Mouse (Mus musculus): Measurements from ENCODE around the gene Nat10.

The Nat10 gene

GRCm38 (mm10) chr2:103760906-103761716, at the start of gene Nat10:
TSS of gene Nat10 (minus strand) at chr2:103761270.
- peak; percentile 98 to 99 for DNase-seq (ENCODE audit: low spot score in 2 of 2)

GRCm38 (mm10) chr2:103810412-103810811, 49.3 kb upstream of the Nat10 start:
- DNase-seq (ENCODE audit: low spot score in 2 of 2) = no peak

- DNase-seq (ENCODE audit: low spot score in 2 of 2) = no peak
Observed at GRCm38 (mm10) chr2:103808466-103808865, 47.4 kb upstream of the Nat10 start.

GRCm38 (mm10) chr2:103803770-103804530, 42.9 kb upstream of the Nat10 start:
- DNase-seq (ENCODE audit: low spot score in 2 of 2) = no peak

- no peak for DNase-seq (ENCODE audit: low spot score in 2 of 2)
Observed at GRCm38 (mm10) chr2:103802422-103802821, 41.4 kb upstream of the Nat10 start.

GRCm38 (mm10) chr2:103797491-103798009, 36.5 kb upstream of the Nat10 start, which contains the start of gene Caprin1:
TSS of gene Caprin1 (minus strand) at chr2:103797649.
- DNase-seq (ENCODE audit: low spot score in 2 of 2) = peak; percentile 90 to 92

- peak; percentile 64 to 80 for DNase-seq (ENCODE audit: low spot score in 2 of 2)
Observed at GRCm38 (mm10) chr2:103796861-103797466, 35.9 kb upstream of the Nat10 start.

- DNase-seq (ENCODE audit: low spot score in 2 of 2) = peak; percentile 46 to 55
Observed at GRCm38 (mm10) chr2:103796211-103796860, 35.3 kb upstream of the Nat10 start.

- peak; percentile 41 to 64 for DNase-seq (ENCODE audit: low spot score in 2 of 2)
Observed at GRCm38 (mm10) chr2:103795843-103796210, 34.8 kb upstream of the Nat10 start.

- no peak for DNase-seq (ENCODE audit: low spot score in 2 of 2)
Observed at GRCm38 (mm10) chr2:103792009-103792408, 30.9 kb upstream of the Nat10 start.

- no peak for DNase-seq (ENCODE audit: low spot score in 2 of 2)
Observed at GRCm38 (mm10) chr2:103785735-103786134, 24.7 kb upstream of the Nat10 start.

- DNase-seq (ENCODE audit: low spot score in 2 of 2) = no peak
Observed at GRCm38 (mm10) chr2:103784621-103785020, 23.6 kb upstream of the Nat10 start.

- no peak for DNase-seq (ENCODE audit: low spot score in 2 of 2)
Observed at GRCm38 (mm10) chr2:103762492-103762891, 1.4 kb upstream of the Nat10 start.

- no peak for DNase-seq (ENCODE audit: low spot score in 2 of 2)
Observed at GRCm38 (mm10) chr2:103761993-103762392, 923 bp upstream of the Nat10 start.

GRCm38 (mm10) chr2:103760421-103760820, 649 bp downstream of the Nat10 start:
- DNase-seq (ENCODE audit: low spot score in 2 of 2) = no peak

- DNase-seq (ENCODE audit: low spot score in 2 of 2) = no peak
Observed at GRCm38 (mm10) chr2:103755458-103756085, 5.5 kb downstream of the Nat10 start.

GRCm38 (mm10) chr2:103754614-103755013, 6.5 kb downstream of the Nat10 start:
- no peak for DNase-seq (ENCODE audit: low spot score in 2 of 2)

GRCm38 (mm10) chr2:103751771-103752170, 9.3 kb downstream of the Nat10 start:
- DNase-seq (ENCODE audit: low spot score in 2 of 2) = no peak

GRCm38 (mm10) chr2:103749091-103749490, 12.0 kb downstream of the Nat10 start:
- DNase-seq (ENCODE audit: low spot score in 2 of 2) = no peak

- no peak for DNase-seq (ENCODE audit: low spot score in 2 of 2)
Observed at GRCm38 (mm10) chr2:103747891-103748290, 13.2 kb downstream of the Nat10 start.

GRCm38 (mm10) chr2:103746761-103747160, 14.3 kb downstream of the Nat10 start:
- DNase-seq (ENCODE audit: low spot score in 2 of 2) = no peak
